Mouse (Mus musculus) ES-Bruce4 (cell line): ENCODE data around the gene Astn2.

Experiments used
- CTCF ChIP-seq: IDR thresholded peaks from one replicate; pipeline ENCODE4 v1.8.1; 2011; ENCODE audit warnings: low read depth, low read length
- POLR2A ChIP-seq: IDR thresholded peaks from one replicate; pipeline ENCODE4 v1.8.1; 2011; ENCODE audit warnings: low read length; ENCODE audit not compliant: insufficient read depth

DNA sequence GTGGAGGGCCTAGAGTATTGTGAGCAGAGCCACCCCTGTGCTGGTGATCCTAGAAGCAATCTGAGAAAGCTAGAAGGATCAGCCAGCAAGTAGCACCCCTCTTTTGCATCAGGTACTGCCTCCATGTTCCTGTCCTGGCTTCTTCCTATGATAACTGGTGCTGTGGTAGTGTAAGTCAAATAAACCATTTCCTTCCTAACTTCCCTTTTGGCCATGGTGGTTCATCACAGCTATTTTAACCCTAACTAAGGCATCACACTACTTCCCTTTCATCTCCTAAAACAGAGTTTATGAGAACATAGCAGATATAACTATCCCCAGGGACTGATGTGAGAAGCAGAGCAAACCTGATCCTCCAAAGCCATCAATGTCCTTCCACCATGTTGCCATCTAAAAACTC, 897.5 kb downstream of the Astn2 start:
- TF ChIP-seq POLR2A = no peak
- TF ChIP-seq CTCF = no peak
